Mouse (Mus musculus) kidney, adult 2 months (tissue): ENCODE data around the gene Atg4c. TPM values are rescaled to one million over a fixed set of nuclear protein-coding genes. Genes with fewer than 3 reads are reported as not detected.

ENCODE experiments used
- DNase-seq: peaks from one replicate; pipeline ENCODE4 v3.0.0; 2021
- H3K27ac ChIP-seq: fragments of 200-500 bp; 2 replicates; pipeline ENCODE4 v1.5.1; 2012; ENCODE audit warnings: low read depth, low read length, control low read depth, inconsistent platforms; ENCODE audit not compliant: insufficient read depth
- H3K27me3 ChIP-seq: fragments of 200-500 bp; replicated peaks from 2 replicates; pipeline ENCODE4 v1.6.1; 2012; ENCODE audit warnings: mild to moderate bottlenecking, moderate library complexity, low read length, inconsistent platforms; ENCODE audit not compliant: control insufficient read depth, insufficient read depth
- H3K36me3 ChIP-seq: fragments of 200-500 bp; 2 replicates; pipeline ENCODE4 v1.6.1; 2012; ENCODE audit warnings: mild to moderate bottlenecking, moderate library complexity, low read length, inconsistent platforms; ENCODE audit not compliant: control insufficient read depth, insufficient read depth
- H3K4me1 ChIP-seq: fragments of 200-500 bp; 2 replicates; pipeline ENCODE4 v1.6.1; 2011; ENCODE audit warnings: low read length; ENCODE audit not compliant: control insufficient read depth, insufficient read depth
- H3K4me3 ChIP-seq: fragments of 200-500 bp; 2 replicates; pipeline ENCODE4 v1.5.1; 2011; ENCODE audit warnings: mild to moderate bottlenecking, low read depth, low read length, control low read depth; ENCODE audit not compliant: insufficient read depth
- CTCF ChIP-seq: fragments of 200-500 bp; conservative IDR thresholded peaks from 2 replicates; pipeline ENCODE4 v1.5.1; 2011; ENCODE audit warnings: low read depth, mild to moderate bottlenecking, control low read depth, low read length, moderate library complexity, mixed read lengths; ENCODE audit not compliant: insufficient read depth, insufficient read length
- POLR2A ChIP-seq: fragments of 200-500 bp; IDR thresholded peaks from one replicate; pipeline ENCODE4 v1.6.1; 2011; ENCODE audit warnings: low read depth, low read length, control low read depth
- WGBS: fragments of 180-500 bp; shearing (Covaris S2); methylation state at CpG from one replicate; pipeline ENCODE4 v1.1.7; 2018; 5-methylcytosine and 5-hydroxymethylcytosine counted together
- polyA plus RNA-seq: library from polyadenylated mRNA; depleted of rRNA; stranded (reverse); fragments of >200 nt; gene quantifications from 2 replicates; pipeline ENCODE4 v1.2.3, GENCODE M21; 2012

The Atg4c gene
- polyA plus RNA-seq, 1 experiment: 5.4 TPM

GRCm38 (mm10) chr4:99161457-99161971 lies 32.2 kb upstream of the Atg4c start:
- DNase-seq: no peak
- 0 out of 2 replicates have a peak overlapping the region, but pooled peaks have one; percentile 59 for H3K27ac ChIP-seq
- 12% methylated on average over 6 of the region's 6 CpGs for WGBS

GRCm38 (mm10) chr4:99163001-99163400 lies 30.7 kb upstream of the Atg4c start:
- no peak for TF ChIP-seq POLR2A
- TF ChIP-seq CTCF: no peak
- 55% methylated on average over 9 of the region's 9 CpGs for WGBS
- Histone ChIP-seq H3K4me3 (no peak overlapping the region), H3K27ac (no peak overlapping the region), H3K27me3 (no peaks in the 10 kb centered on the region; the same call in 1 of the 2 replicates), H3K36me3 (no peaks in the 10 kb centered on the region), H3K4me1 (peaks cover 7% of the 10 kb centered on the region; the same call in 1 of the 2 replicates)
- DNase-seq: no peak

More at GRCm38 (mm10) chr4:99161457-99161971, 32.2 kb upstream of the Atg4c start:
- H3K4me3 ChIP-seq: no peak overlapping the region
- H3K27me3 ChIP-seq: no peaks in the 10 kb centered on the region
- no peaks in the 10 kb centered on the region for H3K36me3 ChIP-seq
- TF ChIP-seq POLR2A: no peak
- no peak for TF ChIP-seq CTCF
- H3K4me1 ChIP-seq: peaks cover 7% of the 10 kb centered on the region; the same call in 1 of the 2 replicates

- 32% methylated on average over 4 of the region's 4 CpGs for WGBS
- TF ChIP-seq POLR2A (no peak), CTCF (no peak)
- no peak overlapping the region for H3K4me3 ChIP-seq
- no peaks in the 10 kb centered on the region; the same call in 1 of the 2 replicates for H3K27me3 ChIP-seq
- H3K27ac ChIP-seq: no peak overlapping the region
- DNase-seq: peak; percentile 41
- H3K36me3 ChIP-seq: no peaks in the 10 kb centered on the region
- peaks cover 7% of the 10 kb centered on the region; the same call in 1 of the 2 replicates for H3K4me1 ChIP-seq
These were observed 30.2 kb upstream of the Atg4c start for GRCm38 (mm10) chr4:99163547-99163946.

GRCm38 (mm10) chr4:99168869-99169268 lies 24.9 kb upstream of the Atg4c start:
- WGBS: 95% methylated on average over 5 of the region's 5 CpGs
- H3K27me3 ChIP-seq: no peaks in the 10 kb centered on the region; the same call in 1 of the 2 replicates
- no peaks in the 10 kb centered on the region for H3K4me1 ChIP-seq
- no peak for DNase-seq
- no peak overlapping the region for H3K27ac ChIP-seq
- no peak for TF ChIP-seq CTCF
- TF ChIP-seq POLR2A: no peak
- no peak overlapping the region for H3K4me3 ChIP-seq
- H3K36me3 ChIP-seq: no peaks in the 10 kb centered on the region

- no peaks in the 10 kb centered on the region for H3K4me1 ChIP-seq
- 88% methylated on average over 7 of the region's 7 CpGs for WGBS
These were observed 19.5 kb upstream of the Atg4c start for GRCm38 (mm10) chr4:99174265-99174664.

GRCm38 (mm10) chr4:99176841-99177240 lies 16.9 kb upstream of the Atg4c start:
- TF ChIP-seq POLR2A: no peak
- TF ChIP-seq CTCF: no peak
- H3K4me1 ChIP-seq: no peaks in the 10 kb centered on the region
- H3K36me3 ChIP-seq: no peaks in the 10 kb centered on the region
- H3K4me3 ChIP-seq: no peak overlapping the region
- WGBS: 77% methylated on average over 7 of the region's 7 CpGs
- no peak for DNase-seq
- no peaks in the 10 kb centered on the region for H3K27me3 ChIP-seq
- H3K27ac ChIP-seq: no peak overlapping the region

More at GRCm38 (mm10) chr4:99174265-99174664, 19.5 kb upstream of the Atg4c start:
- TF ChIP-seq CTCF (no peak), POLR2A (no peak)
- Histone ChIP-seq H3K27ac (no peak overlapping the region), H3K4me3 (no peak overlapping the region), H3K36me3 (no peaks in the 10 kb centered on the region), H3K27me3 (no peaks in the 10 kb centered on the region)
- DNase-seq: no peak

GRCm38 (mm10) chr4:99177255-99177654 lies 16.5 kb upstream of the Atg4c start:
- no peak for DNase-seq
- 85% methylated on average over 4 of the region's 4 CpGs for WGBS
- no peak for TF ChIP-seq POLR2A
- no peak for TF ChIP-seq CTCF
- Histone ChIP-seq H3K36me3 (no peaks in the 10 kb centered on the region), H3K4me1 (no peaks in the 10 kb centered on the region), H3K27ac (no peak overlapping the region), H3K27me3 (no peaks in the 10 kb centered on the region), H3K4me3 (no peak overlapping the region)
